Mouse (Mus musculus): ENCODE data around the gene Csad. TPM values are rescaled to one million over a fixed set of nuclear protein-coding genes. Genes with fewer than 3 reads are reported as not detected.

Csad gene
- polyA plus RNA-seq, 1 experiment from 2014 or later = 36.0 TPM

DNA sequence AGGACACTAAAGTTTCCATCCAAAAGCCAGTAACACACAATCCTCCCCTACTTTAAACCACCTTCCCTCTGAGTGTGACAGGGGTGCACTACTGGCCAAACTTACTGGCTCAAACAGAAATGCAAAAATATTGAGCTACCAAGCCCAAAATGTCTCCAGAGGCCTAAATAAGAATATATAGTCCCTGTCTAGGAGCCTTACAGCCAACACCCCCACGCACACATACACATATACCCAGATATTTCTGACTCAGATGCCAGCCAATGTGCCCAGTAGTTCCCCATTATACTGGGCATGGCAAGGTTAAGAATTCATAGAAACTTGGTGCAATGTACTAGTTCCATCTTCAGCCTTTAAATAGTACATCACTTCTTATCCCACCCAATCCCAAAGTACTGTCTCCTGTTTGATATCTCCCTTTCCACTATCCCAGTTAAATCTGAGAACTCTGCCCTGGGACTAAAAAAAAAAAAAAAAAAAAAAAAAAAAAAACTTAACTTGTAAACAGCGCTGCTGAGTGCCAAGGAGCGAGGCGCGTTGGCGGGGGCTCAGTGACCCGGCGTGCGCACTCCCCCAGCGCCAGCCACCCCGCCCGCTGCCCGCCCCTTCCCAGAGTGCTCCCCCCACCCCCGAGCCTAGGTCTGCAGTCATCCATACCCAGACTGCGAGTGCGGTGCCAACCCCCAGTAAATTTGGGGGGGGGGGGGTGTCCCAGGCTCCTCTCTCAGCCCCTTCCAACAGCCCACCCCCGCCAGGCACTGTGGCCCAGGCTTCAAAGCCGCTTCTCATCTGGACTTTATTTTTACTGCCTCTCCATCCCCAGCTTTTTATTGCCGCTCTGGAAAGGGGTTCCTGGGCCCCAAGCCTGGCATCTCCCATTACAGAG lies 40.0 kb upstream of the Csad start:
- H3K9me3 ChIP-seq = no peaks in the 10 kb centered on the region
- H3K36me3 ChIP-seq (replicated peaks) = peaks cover 9% of the 10 kb centered on the region
- WGBS = 8% methylated on average over 19 of the region's 19 CpGs
- peak overlapping the region; percentile 69 for H3K4me3 ChIP-seq
- peak overlapping the region; percentile 87 for H3K27ac ChIP-seq
- DNase-seq (ENCODE audit: extremely low spot score, low spot score) = no peak
- H3K4me1 ChIP-seq = peaks cover 83% of the 10 kb centered on the region
- peaks cover 96% of the 10 kb centered on the region for H3K27me3 ChIP-seq (ENCODE audit: poor library complexity, severe bottlenecking)

GRCm38 (mm10) chr15:102243229-102244190 lies 39.0 kb upstream of the Csad start:
- H3K4me1 ChIP-seq = peaks cover 79% of the 10 kb centered on the region
- peak overlapping the region; percentile 57 for H3K27ac ChIP-seq
- DNase-seq (ENCODE audit: extremely low spot score, low spot score) = no peak
- H3K36me3 ChIP-seq (replicated peaks) = peaks cover 12% of the 10 kb centered on the region
- H3K4me3 ChIP-seq = peak overlapping the region; percentile 69
- WGBS = 9% methylated on average over 22 of the region's 22 CpGs
- peaks cover 90% of the 10 kb centered on the region for H3K27me3 ChIP-seq (ENCODE audit: poor library complexity, severe bottlenecking)
- no peaks in the 10 kb centered on the region for H3K9me3 ChIP-seq

DNA sequence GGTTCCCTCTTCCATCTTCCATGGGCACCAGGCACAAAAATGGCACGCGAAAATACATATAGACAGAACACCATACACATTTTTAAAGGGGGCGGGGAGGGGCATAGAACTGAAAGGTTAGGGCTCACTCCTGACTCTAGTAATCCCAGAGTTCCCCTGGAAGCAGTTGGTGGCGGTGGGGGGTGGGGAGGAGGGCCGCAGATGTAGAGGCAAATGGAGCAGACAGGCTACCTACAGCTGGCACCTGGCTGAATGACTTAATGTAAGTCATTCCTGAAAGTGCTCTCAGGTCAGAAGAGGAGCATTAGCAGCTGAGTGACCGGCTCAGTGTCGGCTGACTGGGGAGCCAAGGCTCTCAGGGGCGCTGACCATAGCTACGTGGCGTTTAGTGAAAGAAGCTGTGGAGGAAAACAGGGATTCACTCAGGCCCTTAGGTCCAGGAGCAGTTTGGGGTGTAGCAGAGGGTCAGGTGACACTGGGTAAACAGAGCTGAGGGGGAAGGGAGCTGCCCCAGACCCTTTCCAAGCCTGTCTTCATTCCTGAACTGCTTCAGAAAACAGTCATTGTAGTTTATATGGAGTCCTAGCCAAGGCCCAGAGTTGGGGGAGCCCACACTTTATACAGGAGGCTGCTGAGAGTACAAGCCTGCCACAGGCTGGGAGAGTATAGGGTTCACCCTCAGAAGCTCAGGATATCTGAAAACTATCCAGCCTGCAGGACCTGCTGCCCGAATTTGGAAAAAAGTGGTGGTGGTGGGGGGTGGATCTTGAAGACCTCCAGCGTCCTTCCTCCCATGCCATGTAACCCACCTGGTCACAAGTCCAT lies 38.1 kb upstream of the Csad start:
- Histone ChIP-seq H3K27me3 (ENCODE audit: poor library complexity, severe bottlenecking) (peaks cover 81% of the 10 kb centered on the region), H3K4me3 (peak overlapping the region; percentile 69; the same call in 1 of the 2 replicates), H3K4me1 (peaks cover 70% of the 10 kb centered on the region), H3K9me3 (no peaks in the 10 kb centered on the region), H3K27ac (peak overlapping the region; percentile 57), H3K36me3 (replicated peaks) (peaks cover 18% of the 10 kb centered on the region)
- 28% methylated on average over 12 of the region's 12 CpGs for WGBS
- no peak for DNase-seq (ENCODE audit: extremely low spot score, low spot score)

- peaks cover 62% of the 10 kb centered on the region for H3K27me3 ChIP-seq (ENCODE audit: poor library complexity, severe bottlenecking)
- H3K4me1 ChIP-seq = peaks cover 57% of the 10 kb centered on the region
- no peaks in the 10 kb centered on the region for H3K9me3 ChIP-seq
- H3K27ac ChIP-seq = no peak overlapping the region
- WGBS = 85% methylated on average over 4 of the region's 4 CpGs
- H3K4me3 ChIP-seq = no peak overlapping the region
- no peak for DNase-seq (ENCODE audit: extremely low spot score, low spot score)
- H3K36me3 ChIP-seq (replicated peaks) = peaks cover 25% of the 10 kb centered on the region
Observed at GRCm38 (mm10) chr15:102240607-102241006, 36.1 kb upstream of the Csad start.

DNA sequence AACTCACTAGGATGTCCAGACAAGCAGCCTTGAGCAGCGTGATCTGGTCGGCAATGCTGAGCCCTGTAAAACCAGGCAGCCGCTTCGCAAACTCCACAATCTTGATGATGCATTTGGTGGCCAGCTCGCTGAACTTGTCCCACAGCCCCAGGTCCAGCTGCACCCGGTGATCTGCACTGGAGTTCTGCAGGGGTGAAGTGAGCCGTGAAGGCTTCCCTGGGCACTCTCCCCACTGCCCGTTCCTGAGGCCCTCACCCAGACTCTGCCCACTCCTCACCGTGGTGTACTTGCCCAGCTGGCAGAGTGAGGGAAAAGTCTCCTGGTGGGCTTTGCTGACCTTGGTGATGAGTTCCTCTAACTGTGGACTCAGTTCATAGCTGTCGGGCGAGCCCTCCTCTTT lies 35.3 kb upstream of the Csad start:
- 83% methylated on average over 11 of the region's 11 CpGs for WGBS
- no peak overlapping the region for H3K4me3 ChIP-seq
- H3K36me3 ChIP-seq (replicated peaks) = peaks cover 32% of the 10 kb centered on the region
- no peaks in the 10 kb centered on the region for H3K9me3 ChIP-seq
- H3K27me3 ChIP-seq (ENCODE audit: poor library complexity, severe bottlenecking) = peaks cover 54% of the 10 kb centered on the region
- peaks cover 57% of the 10 kb centered on the region for H3K4me1 ChIP-seq
- peak overlapping the region; percentile 48; the same call in 1 of the 2 replicates for H3K27ac ChIP-seq
- DNase-seq (ENCODE audit: extremely low spot score, low spot score) = no peak

GRCm38 (mm10) chr15:102239260-102239590 lies 34.7 kb upstream of the Csad start:
- H3K9me3 ChIP-seq = no peaks in the 10 kb centered on the region
- peaks cover 33% of the 10 kb centered on the region for H3K36me3 ChIP-seq (replicated peaks)
- no peak overlapping the region for H3K27ac ChIP-seq
- H3K27me3 ChIP-seq (ENCODE audit: poor library complexity, severe bottlenecking) = peaks cover 48% of the 10 kb centered on the region
- 14% methylated on average over 9 of the region's 9 CpGs for WGBS
- H3K4me1 ChIP-seq = peaks cover 57% of the 10 kb centered on the region
- H3K4me3 ChIP-seq = no peak overlapping the region
- peak; percentile 81 for DNase-seq (ENCODE audit: extremely low spot score, low spot score)

GRCm38 (mm10) chr15:102238543-102239259 lies 34.2 kb upstream of the Csad start:
- H3K27me3 ChIP-seq (ENCODE audit: poor library complexity, severe bottlenecking) = peaks cover 43% of the 10 kb centered on the region
- no peak overlapping the region for H3K27ac ChIP-seq
- no peaks in the 10 kb centered on the region for H3K9me3 ChIP-seq
- peaks cover 33% of the 10 kb centered on the region for H3K36me3 ChIP-seq (replicated peaks)
- DNase-seq (ENCODE audit: extremely low spot score, low spot score) = no peak
- WGBS = 93% methylated on average over 14 of the region's 14 CpGs
- H3K4me3 ChIP-seq = no peak overlapping the region
- H3K4me1 ChIP-seq = peaks cover 57% of the 10 kb centered on the region

GRCm38 (mm10) chr15:102235371-102236027 lies 31.0 kb upstream of the Csad start:
- peak overlapping the region; percentile 41 for H3K4me3 ChIP-seq

GRCm38 (mm10) chr15:102233896-102234295 lies 29.4 kb upstream of the Csad start:
- Histone ChIP-seq H3K4me3 (no peak overlapping the region), H3K9me3 (no peaks in the 10 kb centered on the region), H3K4me1 (peaks cover 37% of the 10 kb centered on the region), H3K27ac (peak overlapping the region; percentile 6; the same call in 1 of the 2 replicates), H3K36me3 (replicated peaks) (peaks cover 21% of the 10 kb centered on the region; the same call in 1 of the 2 replicates), H3K27me3 (ENCODE audit: poor library complexity, severe bottlenecking) (no peaks in the 10 kb centered on the region)
- WGBS = 28% methylated on average over 2 of the region's 2 CpGs
- DNase-seq (ENCODE audit: extremely low spot score, low spot score) = no peak

More at GRCm38 (mm10) chr15:102235371-102236027, 31.0 kb upstream of the Csad start:
- 28% methylated on average over 21 of the region's 21 CpGs for WGBS
- H3K4me1 ChIP-seq = peaks cover 47% of the 10 kb centered on the region
- peaks cover 11% of the 10 kb centered on the region for H3K27me3 ChIP-seq (ENCODE audit: poor library complexity, severe bottlenecking)
- no peaks in the 10 kb centered on the region for H3K9me3 ChIP-seq
- H3K27ac ChIP-seq = peak overlapping the region; percentile 84
- DNase-seq (ENCODE audit: extremely low spot score, low spot score) = no peak
- H3K36me3 ChIP-seq (replicated peaks) = peaks cover 29% of the 10 kb centered on the region

DNA sequence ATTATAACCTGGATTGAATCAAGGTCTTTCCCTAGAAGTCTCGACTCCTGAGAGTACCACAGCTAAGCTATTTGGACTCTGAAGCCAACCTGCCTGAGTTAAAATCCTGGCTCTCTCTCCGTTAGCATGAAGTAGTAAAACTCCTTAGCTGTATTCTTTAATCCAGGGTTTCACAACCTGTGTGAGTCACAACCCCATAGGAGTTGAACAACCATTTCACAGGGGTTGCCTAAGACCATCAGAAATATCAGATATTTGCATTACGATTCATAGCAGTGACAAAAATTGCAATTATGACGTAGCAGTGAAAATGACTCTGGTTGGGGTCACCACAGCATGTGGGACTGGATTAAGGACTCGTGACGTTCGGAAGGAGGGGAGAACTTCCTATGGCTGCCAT lies 28.2 kb upstream of the Csad start:
- H3K9me3 ChIP-seq = no peaks in the 10 kb centered on the region
- peaks cover 37% of the 10 kb centered on the region for H3K4me1 ChIP-seq
- H3K27ac ChIP-seq = no peak overlapping the region
- H3K27me3 ChIP-seq (ENCODE audit: poor library complexity, severe bottlenecking) = no peaks in the 10 kb centered on the region
- WGBS = 88% methylated on average over 7 of the region's 7 CpGs
- DNase-seq (ENCODE audit: extremely low spot score, low spot score) = no peak
- H3K36me3 ChIP-seq (replicated peaks) = peaks cover 16% of the 10 kb centered on the region; the same call in 1 of the 2 replicates
- no peak overlapping the region for H3K4me3 ChIP-seq

DNA sequence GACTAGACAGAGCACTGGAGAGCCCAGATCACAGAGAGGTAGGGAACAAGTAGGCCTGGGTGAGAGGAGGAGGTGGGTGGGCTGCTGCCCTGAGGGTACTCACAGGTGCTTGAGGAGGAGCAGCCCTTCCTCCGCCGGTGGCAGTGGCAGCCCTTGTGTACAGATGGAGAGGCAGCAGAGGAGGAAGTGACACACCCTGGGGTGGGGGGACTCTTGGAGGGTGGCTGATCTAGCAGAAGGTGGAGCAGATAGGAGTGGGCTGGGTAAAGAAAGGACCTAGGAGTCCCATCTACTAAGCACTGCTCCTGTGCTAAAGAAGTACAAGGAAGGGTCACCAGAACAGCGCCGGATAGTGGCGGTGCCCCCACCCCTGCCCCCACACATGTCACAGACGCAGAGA lies 27.2 kb upstream of the Csad start, which contains the start of gene Itgb7:
Gene Itgb7 (minus strand): TSS at position 197 of the 400 bp plus-strand sequence.
- Histone ChIP-seq H3K9me3 (no peaks in the 10 kb centered on the region), H3K36me3 (replicated peaks) (peaks cover 15% of the 10 kb centered on the region; the same call in 1 of the 2 replicates), H3K4me1 (peaks cover 37% of the 10 kb centered on the region), H3K4me3 (no peak within 1 kb of the TSS), H3K27me3 (ENCODE audit: poor library complexity, severe bottlenecking) (no peaks in the 10 kb centered on the region), H3K27ac (no peak within 1 kb of the TSS)
- WGBS = 63% methylated on average over 6 of the region's 6 CpGs
- no peak for DNase-seq (ENCODE audit: extremely low spot score, low spot score)
